Mouse (Mus musculus) urinary bladder, postnatal 10 days (tissue): ENCODE data around the gene Ly6g5c.
A peak's percentile ranks its signal among the peaks of the same experiment; 100 is the strongest.

Experiments used
- DNase-seq: peaks from one replicate; pipeline ENCODE4 v3.0.0; 2022; ENCODE audit warnings: low spot score

Ly6g5c gene

GRCm38 (mm10) chr17:35080710-35081109, 27.4 kb upstream of the Ly6g5c start:
- DNase-seq: no peak

GRCm38 (mm10) chr17:35082841-35083576, 25.1 kb upstream of the Ly6g5c start:
- DNase-seq: no peak

- DNase-seq: no peak
Observed at GRCm38 (mm10) chr17:35083929-35084497, 24.1 kb upstream of the Ly6g5c start.

- DNase-seq: no peak
Observed at GRCm38 (mm10) chr17:35085208-35085865, 22.7 kb upstream of the Ly6g5c start, which contains the start of gene Ly6g6f. TSS of gene Ly6g6f (minus strand) at chr17:35085610.

- DNase-seq: no peak
Observed at GRCm38 (mm10) chr17:35088151-35088550, 19.9 kb upstream of the Ly6g5c start.

- DNase-seq: peak; percentile 72
Observed at GRCm38 (mm10) chr17:35088825-35089644, 19.0 kb upstream of the Ly6g5c start, which contains the start of gene Abhd16a. TSS of gene Abhd16a (plus strand) at chr17:35089263.

- no peak for DNase-seq
Observed at GRCm38 (mm10) chr17:35090166-35090932, 17.7 kb upstream of the Ly6g5c start.

- no peak for DNase-seq
Observed at GRCm38 (mm10) chr17:35092403-35093198, 15.5 kb upstream of the Ly6g5c start.

- DNase-seq: no peak
Observed at GRCm38 (mm10) chr17:35094475-35095365, 13.4 kb upstream of the Ly6g5c start.

GRCm38 (mm10) chr17:35096597-35096996, 11.5 kb upstream of the Ly6g5c start:
- no peak for DNase-seq

GRCm38 (mm10) chr17:35097164-35097655, 10.9 kb upstream of the Ly6g5c start:
- no peak for DNase-seq

- no peak for DNase-seq
Observed at GRCm38 (mm10) chr17:35100196-35100765, 7.8 kb upstream of the Ly6g5c start.

GRCm38 (mm10) chr17:35101161-35101560, 6.9 kb upstream of the Ly6g5c start:
- DNase-seq: no peak

GRCm38 (mm10) chr17:35102299-35102698, 5.8 kb upstream of the Ly6g5c start:
- DNase-seq: no peak

GRCm38 (mm10) chr17:35103221-35103690, 4.8 kb upstream of the Ly6g5c start:
- DNase-seq: no peak

GRCm38 (mm10) chr17:35104079-35104478, 4.0 kb upstream of the Ly6g5c start:
- no peak for DNase-seq

GRCm38 (mm10) chr17:35104754-35105153, 3.3 kb upstream of the Ly6g5c start:
- no peak for DNase-seq

GRCm38 (mm10) chr17:35105740-35106389, 2.2 kb upstream of the Ly6g5c start:
- no peak for DNase-seq
